Mouse (Mus musculus): ENCODE results near the gene Pidd1.

GRCm38 (mm10) chr7:141433517-141434400, 10.1 kb downstream of the Pidd1 start:
- no peak for TF ChIP-seq CTCF (IDR thresholded peaks at IDR 0.05; ENCODE audit: control insufficient read depth, insufficient read depth, low read length)
- TF ChIP-seq POLR2A (IDR thresholded peaks at IDR 0.05; ENCODE audit: borderline replicate concordance, control insufficient read depth, low read depth, low read length): no peak

All from bone marrow, adult 2 months (tissue).